Mouse (Mus musculus): Measurements from ENCODE around the gene Cstf1.

Cstf1 gene

GRCm38 (mm10) chr2:172370411-172371223, at the start of gene Cstf1, which contains the start of gene Aurka:
Gene Cstf1 (plus strand): TSS chr2:172370681.
Gene Aurka (minus strand): TSS chr2:172370535.
- DNase-seq (ENCODE audit: low read depth): peak; percentile 98

- peak; percentile 28 for DNase-seq (ENCODE audit: low read depth)
These were observed 49.6 kb upstream of the Cstf1 start for GRCm38 (mm10) chr2:172320878-172321277.

- no peak for DNase-seq (ENCODE audit: low read depth)
These were observed 42.2 kb upstream of the Cstf1 start for GRCm38 (mm10) chr2:172328248-172328647.

GRCm38 (mm10) chr2:172329179-172329578, 41.3 kb upstream of the Cstf1 start:
- peak; percentile 29 for DNase-seq (ENCODE audit: low read depth)

GRCm38 (mm10) chr2:172338206-172338942, 32.1 kb upstream of the Cstf1 start:
- DNase-seq (ENCODE audit: low read depth): no peak

- DNase-seq (ENCODE audit: low read depth): no peak
These were observed 29.5 kb upstream of the Cstf1 start for GRCm38 (mm10) chr2:172340936-172341335.

- no peak for DNase-seq (ENCODE audit: low read depth)
These were observed 28.9 kb upstream of the Cstf1 start for GRCm38 (mm10) chr2:172341606-172342005.

- no peak for DNase-seq (ENCODE audit: low read depth)
These were observed 26.7 kb upstream of the Cstf1 start for GRCm38 (mm10) chr2:172343751-172344150.

- DNase-seq (ENCODE audit: low read depth): no peak
These were observed 25.8 kb upstream of the Cstf1 start for GRCm38 (mm10) chr2:172344669-172345068.

- DNase-seq (ENCODE audit: low read depth): peak; percentile 99
These were observed 25.2 kb upstream of the Cstf1 start, which contains the start of gene Fam210b for GRCm38 (mm10) chr2:172345258-172345738. Gene Fam210b (plus strand): TSS chr2:172345565.

GRCm38 (mm10) chr2:172346034-172346929, 24.2 kb upstream of the Cstf1 start:
- DNase-seq (ENCODE audit: low read depth): peak; percentile 47

GRCm38 (mm10) chr2:172346933-172347611, 23.4 kb upstream of the Cstf1 start:
- peak; percentile 14 for DNase-seq (ENCODE audit: low read depth)

- no peak for DNase-seq (ENCODE audit: low read depth)
These were observed 22.1 kb upstream of the Cstf1 start for GRCm38 (mm10) chr2:172348297-172348950.

- DNase-seq (ENCODE audit: low read depth): no peak
These were observed 20.7 kb upstream of the Cstf1 start for GRCm38 (mm10) chr2:172349776-172350175.

GRCm38 (mm10) chr2:172350773-172351172, 19.7 kb upstream of the Cstf1 start:
- no peak for DNase-seq (ENCODE audit: low read depth)

GRCm38 (mm10) chr2:172353218-172353617, 17.3 kb upstream of the Cstf1 start:
- DNase-seq (ENCODE audit: low read depth): no peak

GRCm38 (mm10) chr2:172354761-172355160, 15.7 kb upstream of the Cstf1 start:
- DNase-seq (ENCODE audit: low read depth): no peak

- DNase-seq (ENCODE audit: low read depth): no peak
These were observed 14.6 kb upstream of the Cstf1 start for GRCm38 (mm10) chr2:172355833-172356232.

GRCm38 (mm10) chr2:172363176-172363575, 7.3 kb upstream of the Cstf1 start:
- DNase-seq (ENCODE audit: low read depth): no peak

GRCm38 (mm10) chr2:172371258-172371657, 777 bp downstream of the Cstf1 start:
- DNase-seq (ENCODE audit: low read depth): no peak

- DNase-seq (ENCODE audit: low read depth): no peak
These were observed 6.1 kb downstream of the Cstf1 start for GRCm38 (mm10) chr2:172376551-172376950.

All from induced T-regulatory cell, adult 2 months (primary cell).